Mouse (Mus musculus) cerebellum, adult 2 months (tissue): Measurements from ENCODE around the gene Prg3. TPM values are rescaled to one million over a fixed set of nuclear protein-coding genes. Genes with fewer than 3 reads are reported as not detected.
A peak's percentile ranks its signal among the peaks of the same experiment; 100 is the strongest.

ENCODE experiments used
- DNase-seq, 2 experiments: peaks; one replicate each; pipeline ENCODE4 v3.0.0; 2021
- H3K27ac ChIP-seq: fragments of 200-500 bp; 2 replicates; pipeline ENCODE4 v1.5.1; 2012; ENCODE audit warnings: low read length, control low read depth, inconsistent platforms; ENCODE audit not compliant: insufficient read depth
- H3K27me3 ChIP-seq: fragments of 200-500 bp; 2 replicates; pipeline ENCODE4 v1.6.1; 2012; ENCODE audit warnings: inconsistent platforms, mild to moderate bottlenecking, low read length, moderate library complexity; ENCODE audit not compliant: control insufficient read depth, insufficient read depth
- H3K4me1 ChIP-seq: fragments of 200-500 bp; 2 replicates; pipeline ENCODE4 v1.6.1; 2011; ENCODE audit warnings: low read length; ENCODE audit not compliant: control insufficient read depth, insufficient read depth
- H3K4me3 ChIP-seq: fragments of 200-500 bp; replicated peaks from 2 replicates; pipeline ENCODE3; 2011; ENCODE audit warnings: mild to moderate bottlenecking, low read depth, low read length, control low read depth; ENCODE audit not compliant: insufficient read depth
- CTCF ChIP-seq: fragments of 200-500 bp; IDR thresholded peaks from 2 replicates; pipeline ENCODE4 v1.5.1; 2011; ENCODE audit warnings: low read depth, mild to moderate bottlenecking, control low read depth, low read length, moderate library complexity, borderline replicate concordance; ENCODE audit not compliant: insufficient read depth
- POLR2A ChIP-seq: fragments of 200-500 bp; IDR thresholded peaks from 2 replicates; pipeline ENCODE4 v1.6.1; 2011; ENCODE audit warnings: low read length, control low read depth, borderline replicate concordance; ENCODE audit not compliant: insufficient read depth
- WGBS: fragments of 180-500 bp; shearing (Covaris S2); methylation state at CpG from one replicate; pipeline ENCODE4 v1.1.7; 2018; 5-methylcytosine and 5-hydroxymethylcytosine counted together
- polyA plus RNA-seq: library from polyadenylated mRNA; depleted of rRNA; stranded (reverse); fragments of >200 nt; gene quantifications from 2 replicates; pipeline ENCODE4 v1.2.3, GENCODE M21; 2012

Prg3 gene
- polyA plus RNA-seq, 1 experiment = not detected

DNA sequence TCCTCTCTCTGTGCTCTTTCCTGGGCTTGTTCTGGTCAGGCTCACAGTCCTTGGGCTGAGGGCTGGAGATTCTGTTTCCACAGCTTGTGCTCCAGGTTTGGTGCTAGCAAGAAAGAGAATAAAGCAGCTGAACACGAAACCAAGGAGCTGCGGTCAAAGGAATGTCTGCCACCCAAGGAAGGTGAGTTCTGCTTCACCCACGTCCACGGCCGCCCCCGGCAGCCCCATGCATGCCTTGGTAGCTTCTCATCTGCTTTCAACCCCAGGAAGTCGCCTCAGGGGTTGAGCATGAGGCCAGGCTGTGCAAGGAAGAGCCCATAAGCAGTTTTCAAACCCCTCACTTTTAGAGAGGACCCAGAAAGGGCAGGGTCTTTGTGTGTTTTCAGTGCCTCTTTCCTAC is 39.8 kb upstream of the Prg3 start:
- Histone ChIP-seq H3K27me3 (no peaks in the 10 kb centered on the region), H3K27ac (no peak overlapping the region), H3K4me1 (no peaks in the 10 kb centered on the region), H3K4me3 (no peak overlapping the region)
- TF ChIP-seq POLR2A = no peak
- no peak for TF ChIP-seq CTCF
- no peak for DNase-seq
- 88% methylated on average over 7 of the region's 7 CpGs for WGBS

DNA sequence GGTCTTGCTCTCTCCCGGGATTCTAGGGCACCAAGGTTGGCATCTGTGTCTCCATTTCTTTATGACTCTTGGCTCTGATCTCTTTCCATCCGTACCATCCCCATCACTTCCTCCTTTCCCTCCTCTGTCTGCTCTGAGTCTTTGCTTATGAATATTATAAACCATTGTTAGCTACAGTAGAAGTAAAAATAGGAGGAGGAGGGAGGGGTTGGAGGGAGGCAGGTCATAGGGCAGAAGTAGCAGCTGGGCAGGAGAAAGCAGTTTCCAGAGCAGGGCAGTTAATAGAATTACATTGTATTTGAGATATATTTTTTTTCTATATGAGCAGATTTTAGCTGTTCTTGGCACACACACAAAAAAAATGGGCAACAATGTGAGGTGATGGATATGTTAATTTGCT is 39.3 kb upstream of the Prg3 start:
- Histone ChIP-seq H3K27ac (no peak overlapping the region), H3K27me3 (no peaks in the 10 kb centered on the region), H3K4me3 (no peak overlapping the region), H3K4me1 (no peaks in the 10 kb centered on the region)
- DNase-seq = no peak
- WGBS = 61% methylated on average over 2 of the region's 2 CpGs
- TF ChIP-seq CTCF = no peak
- no peak for TF ChIP-seq POLR2A

DNA sequence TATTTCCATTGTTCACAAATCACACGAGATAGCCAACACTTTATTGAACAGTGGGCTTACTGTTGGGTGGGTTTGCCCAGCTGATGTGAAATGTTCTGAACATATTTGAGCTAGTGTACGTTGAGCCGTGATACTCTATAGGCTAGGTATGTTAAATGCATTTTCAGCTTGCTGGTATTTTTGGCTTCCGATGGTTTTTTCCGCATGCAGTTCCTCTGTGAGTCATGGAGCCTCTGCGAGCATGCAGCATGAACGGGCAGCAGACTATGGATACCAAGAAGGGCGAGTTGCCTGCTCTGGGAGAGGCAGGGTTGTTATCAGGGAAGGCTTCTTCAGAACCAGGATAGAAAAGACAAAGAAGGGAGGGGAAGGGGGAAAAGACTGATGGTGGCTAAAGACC is 37.0 kb upstream of the Prg3 start:
- TF ChIP-seq POLR2A (no peak), CTCF (no peak)
- WGBS = 93% methylated on average over 8 of the region's 8 CpGs
- Histone ChIP-seq H3K4me1 (no peaks in the 10 kb centered on the region), H3K4me3 (no peak overlapping the region), H3K27me3 (no peaks in the 10 kb centered on the region), H3K27ac (no peak overlapping the region)
- DNase-seq = no peak

DNA sequence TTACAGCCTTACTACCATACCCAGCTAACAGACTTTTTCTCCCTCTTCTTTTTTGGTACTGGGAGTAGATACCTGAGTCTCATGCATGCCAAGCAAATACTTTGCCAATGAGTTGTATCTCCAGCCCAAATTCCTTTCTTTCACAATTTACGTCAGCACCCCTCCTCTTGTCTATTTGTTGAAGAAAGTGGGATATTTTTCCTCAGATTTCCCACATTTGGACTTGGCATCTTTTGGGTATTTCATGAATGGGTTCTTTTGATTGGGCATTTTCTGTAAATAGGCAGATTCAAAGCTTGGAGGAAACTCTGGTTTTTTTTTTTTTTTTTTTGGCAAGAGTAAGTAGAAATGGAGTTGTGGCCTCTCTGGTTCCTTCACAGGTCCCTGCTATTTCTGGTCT is 35.8 kb upstream of the Prg3 start:
- no peak overlapping the region for H3K27ac ChIP-seq
- no peak overlapping the region for H3K4me3 ChIP-seq
- DNase-seq = no peak
- no peaks in the 10 kb centered on the region for H3K4me1 ChIP-seq
- no peaks in the 10 kb centered on the region for H3K27me3 ChIP-seq
- WGBS = 98% methylated on average over 1 of the region's 1 CpGs
- TF ChIP-seq POLR2A (no peak), CTCF (no peak)

DNA sequence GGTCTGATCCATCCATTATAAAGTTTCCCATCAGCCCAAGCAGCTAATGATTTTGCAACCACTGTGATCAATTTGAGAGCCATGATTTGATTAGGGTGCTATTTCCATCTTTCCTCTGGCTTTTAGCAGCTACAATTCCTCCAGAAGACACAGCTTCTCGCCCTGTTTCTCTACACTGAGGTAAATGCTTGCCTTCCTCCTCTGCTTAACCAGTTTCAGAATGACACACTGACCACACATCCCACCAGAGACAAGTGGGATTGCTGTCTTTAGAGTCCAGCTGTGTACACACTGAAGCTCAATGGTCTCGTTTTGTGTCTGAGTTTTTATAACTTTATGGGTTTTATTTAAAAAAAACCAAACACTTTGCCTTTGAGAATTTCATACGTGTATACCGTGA is 35.3 kb upstream of the Prg3 start:
- TF ChIP-seq POLR2A = no peak
- no peak for TF ChIP-seq CTCF
- no peaks in the 10 kb centered on the region for H3K4me1 ChIP-seq
- no peak overlapping the region for H3K27ac ChIP-seq
- no peaks in the 10 kb centered on the region for H3K27me3 ChIP-seq
- WGBS = 87% methylated on average over 4 of the region's 4 CpGs
- no peak overlapping the region for H3K4me3 ChIP-seq
- no peak for DNase-seq

DNA sequence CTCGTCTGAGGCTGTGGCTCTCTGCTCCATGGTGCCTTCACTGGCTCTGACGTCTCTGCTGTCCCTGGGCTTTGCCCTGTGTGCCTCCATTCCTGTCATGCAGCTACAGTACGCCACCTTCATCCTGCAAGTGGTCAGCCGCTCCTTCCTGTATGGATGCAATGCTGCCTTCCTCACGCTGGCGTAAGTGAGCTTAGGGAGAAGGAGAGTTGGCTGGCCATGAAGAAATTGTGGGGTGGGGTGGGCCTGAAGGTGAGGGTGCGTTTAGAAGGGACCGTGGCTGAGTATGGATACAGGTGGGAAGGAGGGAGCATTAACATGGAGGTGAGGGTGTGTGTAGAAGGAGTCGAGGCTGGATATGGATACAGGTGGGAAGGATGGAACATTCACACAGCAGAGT is 32.6 kb upstream of the Prg3 start:
- WGBS = 91% methylated on average over 9 of the region's 9 CpGs
- H3K4me3 ChIP-seq = no peak overlapping the region
- TF ChIP-seq CTCF = no peak
- TF ChIP-seq POLR2A = no peak
- H3K27me3 ChIP-seq = no peaks in the 10 kb centered on the region
- no peaks in the 10 kb centered on the region for H3K4me1 ChIP-seq
- no peak for DNase-seq
- H3K27ac ChIP-seq = no peak overlapping the region

DNA sequence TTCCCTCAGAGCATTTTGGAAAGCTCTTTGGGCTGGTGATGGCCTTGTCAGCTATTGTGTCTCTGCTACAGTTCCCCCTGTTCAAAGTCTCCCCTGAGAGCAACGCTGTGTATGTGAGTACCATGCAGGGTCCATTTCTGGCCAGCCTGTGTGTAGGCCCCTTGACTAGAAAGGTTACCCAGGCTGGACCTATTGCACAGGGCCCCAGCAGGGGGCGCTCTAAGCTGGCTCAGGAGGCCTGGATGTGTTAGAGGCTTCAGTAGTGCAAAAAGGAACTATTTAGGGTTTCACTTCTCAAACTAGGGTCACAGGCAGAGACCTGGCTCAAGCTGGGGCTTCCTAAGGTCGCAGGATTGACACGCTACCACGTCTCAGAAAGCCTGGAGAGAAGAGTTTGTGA is 31.7 kb upstream of the Prg3 start:
- WGBS = 62% methylated on average over 5 of the region's 5 CpGs
- TF ChIP-seq POLR2A = no peak
- TF ChIP-seq CTCF = peak; percentile 44
- H3K4me3 ChIP-seq = no peak overlapping the region
- H3K27ac ChIP-seq = no peak overlapping the region
- H3K27me3 ChIP-seq = no peaks in the 10 kb centered on the region
- H3K4me1 ChIP-seq = no peaks in the 10 kb centered on the region
- peak in 1 of 2 experiments; percentile 9 for DNase-seq

DNA sequence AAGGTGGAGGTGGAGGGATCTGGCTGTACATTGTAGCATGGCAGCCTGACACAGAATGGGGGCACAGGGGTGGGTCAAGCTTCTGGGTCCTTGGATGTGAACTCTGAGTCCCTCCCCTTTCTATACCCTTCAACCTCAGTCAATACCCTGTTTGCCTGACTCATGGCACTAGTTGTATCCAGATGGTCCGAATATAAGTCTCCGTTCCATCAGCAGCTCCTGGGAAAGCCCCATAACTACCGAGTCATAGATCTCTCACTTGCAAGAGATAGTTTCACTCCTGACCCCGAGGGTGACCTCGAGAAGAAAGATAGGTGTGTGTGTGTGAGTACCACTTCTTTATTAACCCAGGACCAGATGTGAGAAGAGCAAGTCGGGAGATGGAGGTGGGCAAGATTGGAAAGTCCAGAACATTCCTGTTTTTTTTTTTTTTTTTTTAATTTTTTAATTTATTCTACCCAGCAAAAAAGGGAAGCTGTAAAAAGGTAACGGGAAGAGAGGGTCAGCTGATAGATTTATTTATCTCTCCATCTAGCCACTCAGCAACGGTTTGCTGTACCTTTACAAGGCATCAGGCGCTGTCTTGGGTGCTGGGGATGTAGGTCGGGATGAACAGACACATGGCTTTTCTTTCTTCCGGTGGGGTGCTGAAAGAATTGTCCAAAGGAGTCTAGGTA is 29.3 kb upstream of the Prg3 start:
- 90% methylated on average over 11 of the region's 11 CpGs for WGBS
- no peak for TF ChIP-seq CTCF
- TF ChIP-seq POLR2A = no peak
- no peak overlapping the region for H3K27ac ChIP-seq
- no peak overlapping the region for H3K4me3 ChIP-seq
- no peaks in the 10 kb centered on the region for H3K4me1 ChIP-seq
- H3K27me3 ChIP-seq = no peaks in the 10 kb centered on the region
- no peak for DNase-seq
